Mouse (Mus musculus) neural tube, embryonic 11.5 days (tissue): ENCODE data around the gene Olfr1502. TPM values are rescaled to one million over a fixed set of nuclear protein-coding genes. Genes with fewer than 3 reads are reported as not detected.

Experiments used
- polyA plus RNA-seq: library from polyadenylated mRNA; unstranded; fragments of >200 nt; fragmentation: Nextera tagmentation; extraction: Ambion mirVana; gene quantifications from 2 replicates; pipeline ENCODE4 v1.2.1, GENCODE M21; 2014

Gene Olfr1502
- polyA plus RNA-seq, 1 experiment from 2014 or later, result not detected

Other genes with a start within 250 kb of the Olfr1502 start
- not detected in 2 replicates for gene Olfr1487, start 244.4 kb upstream of the Olfr1502 start, polyA plus RNA-seq
- not detected in 2 replicates for gene Olfr1489, start 230.2 kb upstream of the Olfr1502 start, polyA plus RNA-seq
- gene Olfr1490, start 210.7 kb upstream of the Olfr1502 start, polyA plus RNA-seq, result not detected in 2 replicates
- gene Olfr1491, start 164.5 kb upstream of the Olfr1502 start, polyA plus RNA-seq, result not detected in 2 replicates
- not detected in 2 replicates for gene Olfr1493-ps1, start 138.5 kb upstream of the Olfr1502 start, polyA plus RNA-seq
- not detected in 2 replicates for gene Olfr1494, start 122.1 kb upstream of the Olfr1502 start, polyA plus RNA-seq
- not detected in 2 replicates for gene Olfr1495, start 97.2 kb upstream of the Olfr1502 start, polyA plus RNA-seq
- gene Olfr1496, start 83.9 kb upstream of the Olfr1502 start, polyA plus RNA-seq, result not detected in 2 replicates
- gene Olfr1497, start 63.6 kb upstream of the Olfr1502 start, polyA plus RNA-seq, result not detected in 2 replicates
- not detected in 2 replicates for gene Olfr1499, start 42.3 kb upstream of the Olfr1502 start, polyA plus RNA-seq
- gene Olfr1500, start 31.3 kb upstream of the Olfr1502 start, polyA plus RNA-seq, result not detected in 2 replicates
- not detected in 2 replicates for gene Olfr1501, start 11.1 kb upstream of the Olfr1502 start, polyA plus RNA-seq
- gene Olfr1504, start 36.1 kb downstream of the Olfr1502 start, polyA plus RNA-seq, result not detected in 2 replicates
- gene Olfr1505, start 51.7 kb downstream of the Olfr1502 start, polyA plus RNA-seq, result not detected in 2 replicates